Mouse (Mus musculus) lung, postnatal 0 days (tissue): ENCODE data around the gene Prrt3.

ENCODE experiments used
- CTCF ChIP-seq: IDR thresholded peaks from 2 replicates; pipeline ENCODE4 v1.5.1; 2016; ENCODE audit warnings: antibody characterized with exemption, mild to moderate bottlenecking
- EP300 ChIP-seq: IDR thresholded peaks from 2 replicates; pipeline ENCODE4 v1.6.1; 2016; ENCODE audit warnings: antibody characterized with exemption, mild to moderate bottlenecking, control low read depth

DNA sequence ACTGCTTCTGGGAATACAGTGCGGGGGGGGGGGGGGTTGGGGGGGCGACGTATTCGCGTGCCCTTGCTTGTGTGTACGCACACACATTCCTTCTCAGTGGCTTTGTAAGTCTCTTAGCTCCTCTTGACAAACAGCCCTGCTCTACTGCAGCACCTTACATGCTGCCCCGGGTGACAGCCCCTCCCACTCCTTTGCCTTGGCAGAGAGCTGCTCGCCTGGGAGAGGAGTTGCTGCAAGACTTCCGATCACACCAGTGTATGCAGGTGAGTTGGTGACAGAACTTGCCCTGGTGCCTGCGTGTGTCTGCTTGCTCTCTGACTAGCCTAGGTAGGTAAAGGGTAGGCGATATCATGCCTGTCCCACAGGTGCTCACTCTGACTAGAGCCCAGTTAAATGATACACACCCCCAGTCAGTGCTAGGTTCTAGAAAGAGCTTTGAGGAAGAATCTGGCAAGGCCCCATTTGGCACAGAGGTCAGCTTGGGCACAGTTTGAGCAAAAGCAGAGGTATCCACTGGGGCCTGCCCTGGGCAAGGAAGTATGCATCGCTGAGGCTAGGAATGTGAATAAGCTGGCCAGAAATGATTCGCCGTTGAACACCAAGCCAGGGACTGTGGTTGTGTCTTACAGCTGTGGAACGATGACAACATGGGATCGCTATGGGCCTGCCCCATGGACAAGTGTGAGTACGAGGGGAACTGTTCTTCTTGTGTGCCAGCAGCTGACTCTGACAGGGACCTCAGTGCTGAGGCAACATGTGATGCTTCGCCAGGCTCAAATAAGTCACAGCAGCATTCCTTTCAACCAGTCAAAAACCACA, 21.0 kb downstream of the Prrt3 start:
- no peak for TF ChIP-seq CTCF
- TF ChIP-seq EP300, result no peak
